Mouse (Mus musculus) heart, adult 2 months (tissue): ENCODE results near the gene Zfp511. TPM values are rescaled to one million over a fixed set of nuclear protein-coding genes. Genes with fewer than 3 reads are reported as not detected.

Source experiments
- DNase-seq, 2 experiments: peaks; one replicate each; pipeline ENCODE4 v3.0.0; 2021
- H3K27ac ChIP-seq: fragments of 200-600 bp; 2 replicates; pipeline ENCODE4 v1.8.1; 2022
- H3K27me3 ChIP-seq: fragments of 200-500 bp; 2 replicates; pipeline ENCODE4 v1.6.1; 2012; ENCODE audit warnings: mild to moderate bottlenecking, low read length, inconsistent platforms, mixed read lengths; ENCODE audit not compliant: control insufficient read depth, insufficient read depth
- H3K36me3 ChIP-seq: fragments of 200-500 bp; 2 replicates; pipeline ENCODE4 v1.6.1; 2012; ENCODE audit warnings: low read length, inconsistent platforms; ENCODE audit not compliant: control insufficient read depth, insufficient read depth
- H3K4me1 ChIP-seq: fragments of 200-500 bp; 2 replicates; pipeline ENCODE4 v1.6.1; 2011; ENCODE audit warnings: low read length; ENCODE audit not compliant: control insufficient read depth, insufficient read depth
- H3K4me3 ChIP-seq: fragments of 200-600 bp; 2 replicates; pipeline ENCODE4 v1.8.1; 2022
- H3K79me2 ChIP-seq: fragments of 200-500 bp; replicated peaks from 2 replicates; pipeline ENCODE4 v1.6.1; 2012; ENCODE audit warnings: mild to moderate bottlenecking, inconsistent platforms, low read length, moderate library complexity, mixed read lengths; ENCODE audit not compliant: control insufficient read depth, insufficient read depth
- H3K9ac ChIP-seq: fragments of 200-500 bp; 2 replicates; pipeline ENCODE4 v1.6.1; 2012; ENCODE audit warnings: low read depth, mild to moderate bottlenecking, control low read depth, inconsistent platforms, low read length, mixed read lengths
- CTCF ChIP-seq: fragments of 200-600 bp; IDR thresholded peaks from 2 replicates; pipeline ENCODE4 v1.8.1; 2022; ENCODE audit warnings: antibody characterized with exemption, mild to moderate bottlenecking, moderate library complexity
- EP300 ChIP-seq: fragments of 200-500 bp; IDR thresholded peaks from 2 replicates; pipeline ENCODE4 v1.6.1; 2011; ENCODE audit warnings: low read depth, low read length, control low read depth; ENCODE audit not compliant: insufficient read depth
- POLR2A ChIP-seq: fragments of 200-500 bp; IDR thresholded peaks from 2 replicates; pipeline ENCODE4 v1.6.1; 2011; ENCODE audit warnings: mild to moderate bottlenecking, low read depth, low read length, control low read depth; ENCODE audit not compliant: insufficient read depth
- WGBS: fragments of 180-500 bp; shearing (Covaris S2); methylation state at CpG from one replicate; pipeline ENCODE4 v1.1.7; 2018; 5-methylcytosine and 5-hydroxymethylcytosine counted together
- intact Hi-C: fragments of 180-260 bp; cut with DNase I; formaldehyde crosslinking; loops from one replicate; pipeline ENCODE4 v1.15.1; 2025
- long read RNA-seq: library from polyadenylated mRNA; stranded (forward); transcript quantifications from one replicate; pipeline ENCODE4 v2.0.0, GENCODE M21; 2021
- polyA plus RNA-seq: library from polyadenylated mRNA; depleted of rRNA; stranded (reverse); fragments of >200 nt; gene quantifications from 2 replicates; pipeline ENCODE4 v1.2.3, GENCODE M21; 2012; rRNA removed
- total RNA-seq, 2 experiments: library from RNA; stranded (reverse); gene quantifications; 2 replicates each; pipeline ENCODE4 v1.2.3; 2021

Zfp511 gene
- 10 to 100 TPM in 1 of 2 experiments, 1 to 10 TPM in 1; 8.5 to 11.1 TPM for total RNA-seq
- 20.8 and 21.2 TPM in 2 replicates for polyA plus RNA-seq
- long read RNA-seq, transcript Zfp511-201 (6 exons, 1,076 nt), result major isoform, 8 of 13 reads
- long read RNA-seq, partial matches to known transcripts, result 0 of 13 reads
- long read RNA-seq, other reads (novel, unspliced or antisense), result 4 of 13 reads

DNA sequence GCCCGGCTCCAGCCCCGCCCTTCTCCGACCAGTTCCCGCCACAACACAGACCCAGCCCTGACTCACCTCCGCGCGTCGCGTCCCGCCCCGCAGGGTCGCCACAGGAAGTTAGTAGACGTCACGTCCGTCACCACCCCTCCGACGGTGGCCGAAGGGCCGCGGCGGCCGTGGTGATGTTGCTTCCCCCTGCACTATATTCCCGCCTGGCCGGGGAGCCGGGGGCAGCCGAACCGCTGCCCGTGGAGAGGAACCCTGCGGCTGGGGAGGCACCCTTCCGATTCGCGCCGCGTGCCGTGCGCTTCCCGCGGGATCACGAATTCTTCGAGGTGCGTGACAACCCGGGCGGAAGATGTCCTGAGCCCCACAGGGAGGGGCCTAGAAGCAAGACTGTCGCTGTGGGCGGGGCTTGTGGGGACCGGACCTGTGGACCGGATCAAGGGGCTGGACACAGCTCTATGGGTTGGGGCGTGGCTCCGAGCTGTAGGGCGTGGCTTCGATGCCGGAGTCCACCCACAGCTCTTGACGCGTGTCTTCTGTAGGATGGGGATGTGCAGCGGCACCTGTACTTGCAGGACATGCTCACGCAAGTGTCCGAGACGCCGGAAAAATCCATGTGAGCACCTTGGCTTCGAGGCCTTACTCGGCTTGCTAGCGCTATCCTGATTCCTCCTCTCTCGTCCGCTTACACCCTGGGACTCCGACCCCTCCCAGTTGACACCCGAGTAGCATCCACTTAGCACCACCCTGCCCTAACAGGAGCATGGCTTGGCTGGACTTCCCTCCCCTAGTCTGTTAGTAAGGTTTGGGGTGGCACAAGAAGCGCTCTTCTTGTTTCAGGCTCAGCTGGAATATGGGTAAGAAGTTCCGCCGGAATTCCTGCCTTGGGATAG is at the start of gene Zfp511, which contains the start of gene Tubgcp2:
Gene Zfp511 (plus strand): TSS at position 111 of the 890 bp plus-strand sequence.
Gene Tubgcp2 (minus strand): TSS at position 389 of the 890 bp plus-strand sequence.
- intact Hi-C loops, result loop anchor here (1.0 to 5.0 kb wide), 2 partner anchors 65 to 101 kb away; partner anchors contain the start of gene Mtg1
- H3K27ac ChIP-seq, result peak within 1 kb of the TSS; percentile 96
- peak within 1 kb of the TSS; percentile 68 for H3K9ac ChIP-seq
- H3K4me3 ChIP-seq, result peak within 1 kb of the TSS; percentile 70
- no peaks in the 10 kb centered on the region for H3K27me3 ChIP-seq
- peaks cover 4% of the 10 kb centered on the region for H3K4me1 ChIP-seq
- 1% methylated on average over 68 of the region's 69 CpGs for WGBS
- no peaks in the 10 kb centered on the region for H3K36me3 ChIP-seq
- TF ChIP-seq CTCF, result no peak
- TF ChIP-seq EP300, result no peak
- TF ChIP-seq POLR2A, result peak; percentile 68
- peak; percentile 96 for DNase-seq
- no peaks in the 10 kb centered on the region for H3K79me2 ChIP-seq

DNA sequence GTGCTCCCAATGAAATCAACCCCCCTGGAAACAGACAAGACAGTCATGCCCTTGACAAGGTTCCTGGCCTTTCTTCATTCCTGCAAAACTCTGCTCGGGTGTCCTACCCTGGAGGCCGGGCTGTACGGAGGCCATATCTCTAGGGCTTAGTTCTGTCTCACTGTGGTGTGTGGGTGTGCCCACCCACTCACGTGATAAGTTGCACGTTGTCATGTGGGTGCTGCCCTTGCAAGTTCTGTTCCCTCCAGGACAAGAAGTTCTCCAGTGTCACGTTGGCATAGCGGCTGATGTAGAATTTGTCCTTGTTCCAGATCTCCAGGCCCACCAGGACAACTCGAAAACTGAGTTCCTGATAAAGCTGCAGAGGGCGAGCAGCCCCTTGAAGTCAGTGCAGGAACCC is 47.9 kb upstream of the Zfp511 start:
- H3K27me3 ChIP-seq, result no peaks in the 10 kb centered on the region
- no peak overlapping the region for H3K27ac ChIP-seq
- no peak for TF ChIP-seq POLR2A
- no peak for TF ChIP-seq CTCF
- TF ChIP-seq EP300, result no peak
- intact Hi-C loops, result no loop called here
- no peaks in the 10 kb centered on the region for H3K36me3 ChIP-seq
- WGBS, result 70% methylated on average over 9 of the region's 9 CpGs
- no peaks in the 10 kb centered on the region for H3K79me2 ChIP-seq
- H3K9ac ChIP-seq, result no peak overlapping the region
- no peaks in the 10 kb centered on the region for H3K4me1 ChIP-seq
- DNase-seq, result no peak
- no peak overlapping the region for H3K4me3 ChIP-seq

DNA sequence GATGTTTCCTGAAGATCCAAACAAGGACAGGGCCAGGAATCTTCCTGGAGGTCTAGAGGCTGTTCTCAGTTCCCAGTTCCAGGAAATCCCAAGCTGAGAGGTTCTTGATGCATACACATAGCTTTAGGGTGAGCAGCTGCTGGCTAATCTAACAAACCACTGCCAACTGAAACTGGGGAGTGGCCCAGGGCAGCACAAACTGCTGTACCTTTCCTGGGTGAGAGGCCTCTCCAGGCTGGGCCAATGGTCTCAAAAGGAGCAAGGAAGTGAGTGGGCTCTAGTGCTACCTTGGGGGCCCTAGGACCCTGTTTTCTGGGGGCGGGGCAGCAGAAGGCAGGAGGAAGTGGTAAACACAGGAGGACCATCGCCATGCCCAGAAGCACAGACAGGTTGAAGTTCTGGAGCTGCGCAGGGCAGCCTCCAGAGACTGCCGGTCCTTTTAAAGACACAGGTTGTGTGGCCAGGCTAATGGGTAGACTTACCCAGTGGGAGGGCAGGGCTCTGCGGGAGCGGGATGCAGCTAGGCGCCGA is 45.3 kb upstream of the Zfp511 start:
- H3K36me3 ChIP-seq, result no peaks in the 10 kb centered on the region
- no peak for DNase-seq
- no peak overlapping the region for H3K9ac ChIP-seq
- 70% methylated on average over 8 of the region's 8 CpGs for WGBS
- no peaks in the 10 kb centered on the region for H3K79me2 ChIP-seq
- no peaks in the 10 kb centered on the region for H3K27me3 ChIP-seq
- H3K4me1 ChIP-seq, result no peaks in the 10 kb centered on the region
- TF ChIP-seq POLR2A (no peak), EP300 (no peak), CTCF (no peak)
- intact Hi-C loops, result loop anchor here (5.0 kb wide), 1 partner anchor 1019 kb away; no protein-coding TSS in a partner anchor
- H3K27ac ChIP-seq, result no peak overlapping the region
- H3K4me3 ChIP-seq, result no peak overlapping the region

DNA sequence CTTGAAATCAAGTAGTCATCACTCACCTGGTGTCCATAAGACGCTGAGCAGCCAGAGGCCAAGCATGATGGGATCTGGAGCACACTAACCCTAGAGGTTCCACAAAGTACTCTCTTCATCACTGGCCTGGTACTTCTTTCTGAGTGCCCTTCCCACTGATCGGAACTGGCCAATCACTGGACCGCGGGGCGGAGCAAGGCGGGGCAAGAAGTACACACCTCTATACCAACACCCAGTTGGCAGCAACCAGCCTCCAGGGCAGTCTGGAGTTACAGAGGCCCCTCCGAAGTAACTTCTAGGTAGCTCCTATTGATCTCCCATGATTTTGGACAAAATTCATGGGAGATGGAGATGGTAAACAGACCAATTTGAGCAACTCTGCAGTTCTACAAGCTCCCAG is 43.8 kb upstream of the Zfp511 start, which contains the start of gene Adam8:
Gene Adam8 (minus strand): TSS at position 157 of the 400 bp plus-strand sequence.
- intact Hi-C loops, result loop anchor here (5.0 kb wide), 1 partner anchor 1020 kb away; no protein-coding TSS in a partner anchor
- Histone ChIP-seq H3K27ac (no peak within 1 kb of the TSS), H3K27me3 (no peaks in the 10 kb centered on the region), H3K79me2 (no peaks in the 10 kb centered on the region), H3K9ac (no peak within 1 kb of the TSS), H3K36me3 (no peaks in the 10 kb centered on the region), H3K4me3 (no peak within 1 kb of the TSS), H3K4me1 (no peaks in the 10 kb centered on the region)
- TF ChIP-seq POLR2A, result no peak
- TF ChIP-seq EP300, result no peak
- no peak for TF ChIP-seq CTCF
- DNase-seq, result peak in 1 of 2 experiments; percentile 27
- 31% methylated on average over 7 of the region's 7 CpGs for WGBS

DNA sequence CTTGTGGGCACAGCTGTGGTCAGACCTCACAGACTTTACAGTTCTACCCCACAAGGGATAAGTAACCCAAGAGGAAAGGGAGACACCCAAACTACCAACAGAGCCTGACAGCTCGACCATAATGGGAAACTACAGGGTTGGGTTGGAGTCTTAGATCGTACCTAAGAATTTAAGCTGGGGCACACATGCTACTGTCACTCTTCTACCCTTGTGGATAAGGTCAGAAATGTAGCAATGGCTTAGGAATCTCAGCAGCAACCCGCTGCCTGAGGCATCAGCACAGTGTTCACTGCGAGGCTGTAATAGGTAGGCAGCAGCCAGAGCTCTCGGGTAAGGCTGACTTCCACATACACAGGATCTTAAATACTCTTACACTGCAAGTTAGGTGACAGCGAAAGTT is 42.7 kb upstream of the Zfp511 start:
- intact Hi-C loops, result loop anchor here (5.0 kb wide), 1 partner anchor 1021 kb away; no protein-coding TSS in a partner anchor

More for the DNA sequence above, 42.7 kb upstream of the Zfp511 start:
- no peak for TF ChIP-seq POLR2A
- TF ChIP-seq EP300, result no peak
- no peak for TF ChIP-seq CTCF
- Histone ChIP-seq H3K79me2 (no peaks in the 10 kb centered on the region), H3K36me3 (no peaks in the 10 kb centered on the region), H3K9ac (no peak overlapping the region), H3K4me3 (no peak overlapping the region), H3K27me3 (no peaks in the 10 kb centered on the region), H3K4me1 (no peaks in the 10 kb centered on the region), H3K27ac (no peak overlapping the region)
- DNase-seq, result no peak
- WGBS, result 91% methylated on average over 6 of the region's 6 CpGs
